Mouse (Mus musculus) G1E (cell line): ENCODE measurements around the gene Cpt1c. TPM values are rescaled to one million over a fixed set of nuclear protein-coding genes. Genes with fewer than 3 reads are reported as not detected.

ENCODE experiments used
- ATAC-seq: 2 replicates; pipeline ENCODE4 v1.8.0; 2016; ENCODE audit warnings: mild to moderate bottlenecking; ENCODE audit not compliant: insufficient number of reproducible peaks, poor library complexity, low FRiP score, severe bottlenecking; ENCODE audit errors: extremely low read depth
- DNase-seq: peaks from one replicate; pipeline ENCODE4 v3.0.0; 2012; ENCODE audit warnings: low spot score
- H3K27me3 ChIP-seq: 2 replicates; pipeline ENCODE4 v1.6.1; 2012; ENCODE audit warnings: mild to moderate bottlenecking, low read length, inconsistent platforms; ENCODE audit not compliant: insufficient read depth
- H3K36me3 ChIP-seq: replicated peaks from 2 replicates; pipeline ENCODE3; 2012; ENCODE audit warnings: mild to moderate bottlenecking, inconsistent platforms
- H3K4me1 ChIP-seq: 2 replicates; pipeline ENCODE4 v1.6.1; 2012; ENCODE audit warnings: low read depth, low read length, inconsistent platforms, mixed read lengths; ENCODE audit not compliant: insufficient read depth
- H3K4me3 ChIP-seq: 2 replicates; pipeline ENCODE4 v1.5.1; 2012; ENCODE audit warnings: low read depth, mild to moderate bottlenecking, inconsistent platforms, low read length, moderate library complexity, mixed read lengths
- H3K9me3 ChIP-seq: replicated peaks from 2 replicates; pipeline ENCODE4 v1.6.1; 2012; ENCODE audit warnings: inconsistent platforms
- CTCF ChIP-seq: IDR thresholded peaks from 2 replicates; pipeline ENCODE4 v1.5.1; 2012; ENCODE audit warnings: low read depth, low read length, inconsistent platforms, mixed read lengths
- GATA1 ChIP-seq: IDR thresholded peaks from 2 replicates; pipeline ENCODE4 v1.6.1; 2012; ENCODE audit warnings: borderline replicate concordance, low read length, inconsistent platforms, mixed read lengths
- GATA2 ChIP-seq: IDR thresholded peaks from 2 replicates; pipeline ENCODE4 v1.6.1; 2012; ENCODE audit warnings: low read depth, low read length, inconsistent platforms, borderline replicate concordance
- POLR2AphosphoS5 ChIP-seq: IDR thresholded peaks from 2 replicates; pipeline ENCODE4 v1.6.1; 2012; ENCODE audit warnings: low read depth, low read length, inconsistent platforms; ENCODE audit not compliant: insufficient replicate concordance
- TAL1 ChIP-seq: conservative IDR thresholded peaks from 2 replicates; pipeline ENCODE4 v1.6.1; 2012; ENCODE audit warnings: low read depth, low read length, inconsistent platforms, mixed read lengths
- polyA plus RNA-seq: library from polyadenylated mRNA; stranded (reverse); fragments of >175 nt; gene quantifications from 2 replicates; pipeline ENCODE4 v1.2.3, GENCODE M21; 2012
- total RNA-seq, 2 experiments: library from RNA; stranded (forward) in 1 of 2; stranded (reverse) in 1 of 2; fragments of 200-1000 nt in 1 of 2; fragments of >200 nt in 1 of 2; fragmentation: Nextera tagmentation in 1 of 2; gene quantifications; 2 replicates each; pipeline ENCODE4 v1.2.3; 2014 to 2017

Cpt1c gene
- total and polyA plus RNA-seq, 3 experiments, result 0.11 to 2.4 (median 0.28) TPM

DNA sequence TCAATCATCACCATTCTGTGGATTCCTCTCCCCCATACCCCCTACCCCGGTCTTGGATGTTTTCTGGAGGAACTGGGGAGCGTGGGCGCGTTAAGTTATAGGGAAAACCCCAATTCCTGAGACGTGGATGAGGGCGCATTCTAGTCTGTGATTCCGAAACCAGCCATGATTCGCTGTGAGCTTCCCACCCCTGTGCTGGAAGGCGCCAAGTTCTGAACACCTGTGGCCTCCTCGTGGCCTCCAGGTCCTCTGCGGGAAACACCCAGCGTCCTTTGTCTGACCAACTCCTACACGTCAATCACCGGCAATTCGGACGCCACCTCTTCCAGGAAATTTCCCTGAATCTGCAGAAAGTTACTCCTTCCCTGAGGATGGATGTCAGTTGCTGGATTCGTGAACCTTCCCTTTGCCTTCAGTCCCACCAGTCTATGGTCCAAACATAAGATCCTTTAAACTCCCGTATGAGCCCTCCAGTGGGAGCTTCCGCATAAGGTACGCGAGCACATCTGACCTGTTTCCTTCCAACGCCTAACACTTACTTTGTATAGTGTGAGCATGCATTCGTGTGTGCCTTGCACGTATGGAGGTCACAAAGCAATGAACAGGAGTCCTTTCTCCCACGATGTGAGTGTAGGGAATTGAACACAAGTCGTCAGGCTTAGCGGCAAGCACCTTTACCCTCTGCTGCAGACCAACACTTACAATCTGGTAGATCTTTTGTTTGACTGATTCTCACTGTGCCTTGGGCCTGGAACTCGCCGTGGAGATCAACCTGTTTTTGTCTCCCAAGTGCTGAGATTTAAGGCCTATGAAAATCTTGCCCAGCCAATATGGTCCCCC is 12.4 kb upstream of the Cpt1c start:
- no peak for TF ChIP-seq GATA1
- TF ChIP-seq POLR2AphosphoS5, result 0 out of 2 replicates have a peak, but pooled peaks have one; percentile 37
- no peaks in the 10 kb centered on the region for H3K27me3 ChIP-seq
- peak overlapping the region; percentile 77 for H3K4me3 ChIP-seq
- H3K9me3 ChIP-seq, result no peaks in the 10 kb centered on the region
- no peak for ATAC-seq
- peaks cover 68% of the 10 kb centered on the region for H3K36me3 ChIP-seq
- H3K4me1 ChIP-seq, result peaks cover 59% of the 10 kb centered on the region
- DNase-seq, result no peak

- TF ChIP-seq POLR2AphosphoS5 (no peak), GATA2 (no peak), CTCF (no peak), GATA1 (no peak), TAL1 (no peak)
- DNase-seq (peak; percentile 99), ATAC-seq (peak; percentile 89)
- peak within 1 kb of the TSS; percentile 98 for H3K4me3 ChIP-seq
- peaks cover 64% of the 10 kb centered on the region for H3K4me1 ChIP-seq
- no peaks in the 10 kb centered on the region for H3K9me3 ChIP-seq
- peaks cover 68% of the 10 kb centered on the region for H3K36me3 ChIP-seq
- no peaks in the 10 kb centered on the region for H3K27me3 ChIP-seq
These were observed 11.7 kb upstream of the Cpt1c start, which contains the start of gene Prmt1 for GRCm38 (mm10) chr7:44986192-44986878. Gene Prmt1, minus strand, starts transcription at chr7:44986568.

DNA sequence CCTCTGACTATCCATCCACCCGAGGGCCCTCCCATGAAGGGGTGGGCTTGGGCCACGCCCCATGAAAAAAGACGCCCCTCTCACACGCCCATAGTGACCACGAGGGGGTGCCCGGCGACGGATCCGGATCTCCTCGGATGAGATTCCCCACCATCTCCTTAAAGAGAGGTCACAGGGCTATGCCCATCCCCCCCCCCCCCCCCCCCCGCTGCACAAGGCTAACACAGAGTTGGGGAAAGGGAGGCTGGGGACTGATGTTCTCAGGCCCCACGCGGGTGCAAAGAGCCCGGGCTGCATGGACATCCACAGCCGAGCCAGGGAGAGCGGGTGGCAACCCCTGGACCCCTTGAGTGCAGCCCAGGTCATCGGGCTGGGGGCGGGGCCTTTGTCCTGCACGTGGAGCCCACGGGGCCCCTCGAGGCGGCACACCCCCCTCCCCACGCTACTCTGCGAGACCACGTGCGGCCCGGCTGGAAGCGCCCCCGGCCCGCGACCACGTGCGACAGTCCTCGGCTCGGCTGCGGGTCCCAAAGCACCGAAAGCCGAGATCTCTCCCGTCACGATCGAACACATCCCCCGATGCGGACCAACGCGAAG is 11.0 kb upstream of the Cpt1c start:
- ATAC-seq (no peak), DNase-seq (peak; percentile 72)
- TF ChIP-seq CTCF, result no peak
- Histone ChIP-seq H3K4me1 (peaks cover 64% of the 10 kb centered on the region), H3K4me3 (peak overlapping the region; percentile 98), H3K36me3 (peaks cover 68% of the 10 kb centered on the region), H3K27me3 (no peaks in the 10 kb centered on the region), H3K9me3 (no peaks in the 10 kb centered on the region)

DNA sequence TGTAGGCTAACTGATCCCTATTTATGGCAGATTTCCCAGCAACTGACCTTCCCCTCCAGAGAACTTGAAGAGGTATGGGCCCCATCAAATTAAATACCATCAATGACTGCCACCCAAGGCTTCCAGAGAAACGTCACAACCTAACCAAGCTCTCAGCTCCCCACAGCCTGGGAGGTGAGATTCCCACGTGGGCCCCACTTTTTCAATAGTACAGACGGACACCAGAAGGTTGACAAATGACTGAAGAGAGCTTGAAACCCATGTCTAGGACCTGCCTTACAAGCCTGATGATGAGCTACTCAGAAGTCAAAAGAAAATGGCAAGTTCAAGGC is 10.1 kb upstream of the Cpt1c start:
- DNase-seq (no peak), ATAC-seq (no peak)
- Histone ChIP-seq H3K36me3 (peaks cover 69% of the 10 kb centered on the region), H3K4me1 (peaks cover 64% of the 10 kb centered on the region), H3K9me3 (no peaks in the 10 kb centered on the region), H3K27me3 (no peaks in the 10 kb centered on the region), H3K4me3 (peak overlapping the region; percentile 98)
- no peak for TF ChIP-seq TAL1

DNA sequence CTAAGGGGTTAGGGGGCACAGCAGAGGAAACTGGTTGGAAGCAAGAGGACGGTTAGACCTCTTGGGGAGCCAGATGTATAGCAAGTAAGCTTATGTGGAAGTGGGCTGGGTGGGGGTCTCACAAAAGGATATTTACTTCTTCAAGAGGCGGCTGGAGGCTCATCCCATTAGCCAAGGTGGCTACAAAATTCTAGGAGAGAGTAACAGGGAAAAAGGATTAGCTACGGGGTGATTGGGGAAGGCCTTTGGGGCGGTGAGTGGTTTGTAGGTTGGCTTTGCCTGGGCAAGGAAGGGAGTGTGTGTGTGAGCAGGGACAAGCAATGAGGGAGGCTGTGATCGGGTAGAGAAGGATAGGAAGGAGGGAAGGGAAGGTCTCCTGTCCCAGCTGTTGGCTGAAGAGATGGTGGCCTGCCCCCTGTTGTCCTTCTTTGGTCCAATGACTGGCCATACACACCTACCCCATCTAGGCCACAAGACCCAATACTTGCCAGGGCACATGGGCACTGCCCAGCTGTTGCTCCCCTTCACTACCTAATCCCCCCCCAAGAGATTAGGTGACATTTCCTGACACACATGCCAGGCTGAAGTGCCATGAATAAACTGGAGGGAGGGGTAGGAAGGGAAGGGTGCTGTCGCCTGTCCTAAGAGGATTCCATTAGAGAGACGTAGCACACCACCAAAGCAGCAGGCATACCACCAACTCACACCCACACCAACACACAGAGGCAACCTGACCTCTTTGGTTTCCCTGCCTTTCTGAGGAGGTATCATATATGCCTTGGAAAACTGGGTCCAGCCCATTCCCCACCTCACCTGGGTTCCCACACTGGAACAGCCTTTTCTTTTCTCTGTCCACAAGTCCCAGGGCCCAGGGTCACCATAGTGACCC is 9.5 kb upstream of the Cpt1c start:
- peak overlapping the region; percentile 98; the same call in 1 of the 2 replicates for H3K4me3 ChIP-seq
- no peaks in the 10 kb centered on the region for H3K27me3 ChIP-seq
- TF ChIP-seq GATA2 (no peak), POLR2AphosphoS5 (no peak), GATA1 (no peak), CTCF (no peak)
- no peak for ATAC-seq
- DNase-seq, result no peak
- H3K9me3 ChIP-seq, result no peaks in the 10 kb centered on the region
- H3K36me3 ChIP-seq, result peaks cover 69% of the 10 kb centered on the region
- peaks cover 65% of the 10 kb centered on the region for H3K4me1 ChIP-seq

DNA sequence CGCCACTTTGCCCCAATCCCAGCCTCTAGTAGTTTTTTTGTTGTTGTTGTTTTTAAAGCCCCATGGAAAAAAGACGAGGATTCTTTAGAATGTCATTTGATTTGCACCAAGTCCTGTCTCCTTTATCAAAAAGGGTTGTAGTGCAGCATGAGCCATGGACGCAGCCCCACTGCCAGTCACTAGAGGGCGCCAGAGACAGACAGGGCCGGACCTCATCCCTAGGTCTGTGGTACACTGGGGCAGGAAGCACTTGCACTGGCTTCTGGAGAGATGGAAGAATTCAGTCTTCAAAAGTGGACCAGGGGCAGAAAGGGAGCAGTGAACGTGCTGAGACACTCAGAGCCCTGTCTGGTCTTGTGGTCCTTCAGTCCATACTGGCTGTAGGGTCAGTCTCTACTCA is 8.4 kb upstream of the Cpt1c start:
- Histone ChIP-seq H3K4me3 (no peak overlapping the region), H3K27me3 (no peaks in the 10 kb centered on the region), H3K9me3 (no peaks in the 10 kb centered on the region), H3K36me3 (peaks cover 73% of the 10 kb centered on the region), H3K4me1 (peaks cover 64% of the 10 kb centered on the region)
- DNase-seq (peak; percentile 68), ATAC-seq (no peak)
- TF ChIP-seq CTCF (peak; percentile 97), TAL1 (no peak)
